Mouse (Mus musculus) small intestine, adult 2 months (tissue): ENCODE measurements at regions not wholly inside any gene's neighbourhood (a gene's known extent, or its start where the extent isn't known, plus 50 kb on each side); places are given as distances from the start of the nearest gene placed in this dataset.
"Not testable (repeated sequence)": the region's sequence is repeated elsewhere in the genome, so short reads cannot be mapped to it uniquely, and the experiment has no call there.

Experiments
- H3K27ac ChIP-seq: fragments of 200-500 bp; 2 replicates; pipeline ENCODE4 v1.5.1; 2012; ENCODE audit warnings: low read depth, low read length, control low read depth, inconsistent platforms; ENCODE audit not compliant: insufficient read depth
- H3K27me3 ChIP-seq: fragments of 200-500 bp; 2 replicates; pipeline ENCODE4 v1.6.1; 2012; ENCODE audit warnings: mild to moderate bottlenecking, moderate library complexity, low read length, inconsistent platforms; ENCODE audit not compliant: control insufficient read depth, insufficient read depth
- H3K36me3 ChIP-seq: fragments of 200-500 bp; 2 replicates; pipeline ENCODE4 v1.6.1; 2012; ENCODE audit warnings: mild to moderate bottlenecking, low read length, control low read depth, inconsistent platforms; ENCODE audit not compliant: control insufficient read depth, insufficient read depth
- H3K4me1 ChIP-seq: fragments of 200-500 bp; 2 replicates; pipeline ENCODE4 v1.6.1; 2012; ENCODE audit warnings: low read length, inconsistent platforms, mixed read lengths; ENCODE audit not compliant: control insufficient read depth, insufficient read depth, insufficient read length
- H3K4me3 ChIP-seq: fragments of 200-500 bp; 2 replicates; pipeline ENCODE4 v1.5.1; 2012; ENCODE audit warnings: low read depth, mild to moderate bottlenecking, control low read depth, inconsistent platforms, low read length, moderate library complexity
- CTCF ChIP-seq: fragments of 200-500 bp; IDR thresholded peaks from 2 replicates; pipeline ENCODE4 v1.5.1; 2012; ENCODE audit warnings: low read depth, mild to moderate bottlenecking, control low read depth, inconsistent platforms, low read length, moderate library complexity, mixed read lengths; ENCODE audit not compliant: insufficient replicate concordance, insufficient read length; ENCODE audit errors: extremely low read depth
- POLR2A ChIP-seq: fragments of 200-500 bp; IDR thresholded peaks from 2 replicates; pipeline ENCODE4 v1.6.1; 2012; ENCODE audit warnings: low read depth, mild to moderate bottlenecking, control low read depth, inconsistent platforms, low read length, moderate library complexity
- WGBS: fragments of 180-500 bp; shearing (Covaris S2); methylation state at CpG from one replicate; pipeline ENCODE4 v1.1.7; 2018; 5-methylcytosine and 5-hydroxymethylcytosine counted together

DNA sequence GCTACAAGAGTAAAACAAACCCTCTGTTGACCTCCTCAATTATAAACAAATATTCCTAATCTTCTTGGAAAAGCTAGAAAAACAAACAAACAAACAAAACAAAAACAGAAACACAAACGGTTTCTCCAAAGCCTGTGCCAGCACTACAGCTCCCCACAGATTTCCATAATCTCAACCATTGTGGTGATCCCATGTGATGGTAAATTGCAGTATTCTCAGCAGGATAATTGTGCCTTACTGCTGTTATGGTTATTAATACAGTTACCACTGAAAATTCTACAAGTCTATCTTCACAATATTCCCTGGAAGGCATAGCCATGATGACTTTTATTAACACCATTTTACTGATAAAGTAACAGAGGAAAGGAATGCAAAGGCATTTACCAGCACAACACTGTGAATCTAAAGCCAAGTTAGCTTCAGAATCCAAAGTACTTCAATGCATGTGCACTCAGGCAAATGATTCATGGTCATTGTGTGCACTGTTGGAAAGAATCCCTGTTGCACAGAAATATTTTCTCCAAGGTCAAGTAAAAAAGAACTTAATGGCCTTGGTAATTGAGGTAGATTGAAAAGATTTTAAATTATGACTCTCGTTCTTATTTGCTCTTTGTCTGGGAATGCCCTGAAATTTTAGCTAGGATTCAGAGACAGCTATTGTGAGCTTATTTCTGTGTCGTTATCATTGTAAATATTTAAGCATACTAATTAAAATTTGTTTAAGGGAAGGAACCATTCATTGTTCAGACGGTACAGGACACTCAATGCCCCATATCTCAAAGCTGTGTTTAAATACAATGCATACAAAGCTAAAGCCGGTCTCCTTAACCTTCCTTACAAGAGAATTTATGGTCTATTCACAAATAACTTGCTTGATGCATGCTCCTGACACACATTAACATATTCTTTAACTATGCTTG is 551.1 kb upstream of the Akr1e1 start:
- no peak for TF ChIP-seq CTCF
- TF ChIP-seq POLR2A = no peak
- no peak overlapping the region for H3K4me3 ChIP-seq
- WGBS = 31% methylated on average over 5 of the region's 5 CpGs
- no peaks in the 10 kb centered on the region for H3K36me3 ChIP-seq
- no peaks in the 10 kb centered on the region for H3K4me1 ChIP-seq
- H3K27me3 ChIP-seq = no peaks in the 10 kb centered on the region
- H3K27ac ChIP-seq = no peak overlapping the region

DNA sequence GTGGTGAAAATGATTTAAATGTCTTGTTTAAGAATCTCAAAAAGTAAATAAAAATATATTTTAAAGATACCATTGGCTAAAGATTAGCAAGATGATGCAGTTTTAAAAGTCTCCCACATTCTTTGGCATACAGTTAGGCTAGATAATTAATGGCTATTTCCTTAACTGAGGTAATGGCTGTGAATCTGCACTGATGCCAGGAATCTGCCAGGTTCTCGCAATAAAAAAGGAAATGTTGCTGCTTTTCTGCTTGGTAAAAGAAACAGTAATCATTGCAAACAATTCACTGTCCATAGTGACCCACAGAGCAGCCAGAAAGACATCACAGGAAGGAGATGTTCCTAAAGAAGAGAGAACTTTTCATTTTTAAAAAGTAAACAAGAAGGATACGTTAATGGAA is 557.7 kb upstream of the Akr1e1 start:
- no peaks in the 10 kb centered on the region for H3K27me3 ChIP-seq
- TF ChIP-seq POLR2A (no peak), CTCF (no peak)
- no peak overlapping the region for H3K27ac ChIP-seq
- H3K4me3 ChIP-seq = no peak overlapping the region
- WGBS = 69% methylated on average over 2 of the region's 2 CpGs
- H3K36me3 ChIP-seq = no peaks in the 10 kb centered on the region
- H3K4me1 ChIP-seq = no peaks in the 10 kb centered on the region

DNA sequence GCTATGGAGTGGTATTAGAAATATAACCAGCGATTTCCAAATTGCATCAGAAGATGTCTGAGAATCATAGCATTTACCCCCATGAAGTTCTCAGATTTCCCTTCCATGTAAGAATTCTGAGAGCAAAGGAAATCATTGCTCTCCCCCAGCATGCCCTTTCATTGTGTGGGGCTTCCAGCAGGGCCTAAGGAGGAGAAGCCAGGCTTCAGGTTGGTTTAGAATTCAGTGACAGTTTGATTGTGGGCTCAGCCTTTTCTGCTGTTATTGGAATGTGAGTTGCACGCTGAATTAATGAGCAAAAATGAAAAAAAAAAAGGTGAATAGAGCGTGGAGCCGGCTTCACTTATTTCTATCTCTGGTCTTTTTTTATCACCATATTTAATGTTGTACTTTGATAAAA is 570.0 kb upstream of the Akr1e1 start:
- Histone ChIP-seq H3K27me3 (no peaks in the 10 kb centered on the region), H3K36me3 (no peaks in the 10 kb centered on the region), H3K27ac (no peak overlapping the region), H3K4me3 (no peak overlapping the region), H3K4me1 (no peaks in the 10 kb centered on the region)
- TF ChIP-seq POLR2A (no peak), CTCF (no peak)
- 82% methylated on average over 4 of the region's 4 CpGs for WGBS

DNA sequence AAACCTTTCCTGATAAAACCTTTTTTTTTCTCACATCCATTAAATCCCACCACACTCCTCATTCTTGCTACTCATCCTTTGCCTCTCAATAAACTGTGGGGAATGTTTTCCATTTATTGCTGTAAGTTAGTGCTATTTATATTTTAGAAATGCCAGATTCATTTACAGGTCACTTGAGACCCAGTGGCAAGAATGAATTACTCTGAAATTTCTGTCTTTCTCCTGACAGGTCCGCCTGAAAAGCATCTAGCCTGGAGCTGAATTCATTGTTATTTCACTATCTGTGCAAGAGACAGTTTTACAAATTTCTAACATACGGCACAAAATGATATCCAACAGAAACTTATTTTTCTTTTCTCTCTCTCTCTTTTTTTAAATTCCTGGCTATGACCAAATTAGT is 570.6 kb upstream of the Akr1e1 start:
- H3K27me3 ChIP-seq = no peaks in the 10 kb centered on the region
- TF ChIP-seq CTCF (no peak), POLR2A (no peak)

DNA sequence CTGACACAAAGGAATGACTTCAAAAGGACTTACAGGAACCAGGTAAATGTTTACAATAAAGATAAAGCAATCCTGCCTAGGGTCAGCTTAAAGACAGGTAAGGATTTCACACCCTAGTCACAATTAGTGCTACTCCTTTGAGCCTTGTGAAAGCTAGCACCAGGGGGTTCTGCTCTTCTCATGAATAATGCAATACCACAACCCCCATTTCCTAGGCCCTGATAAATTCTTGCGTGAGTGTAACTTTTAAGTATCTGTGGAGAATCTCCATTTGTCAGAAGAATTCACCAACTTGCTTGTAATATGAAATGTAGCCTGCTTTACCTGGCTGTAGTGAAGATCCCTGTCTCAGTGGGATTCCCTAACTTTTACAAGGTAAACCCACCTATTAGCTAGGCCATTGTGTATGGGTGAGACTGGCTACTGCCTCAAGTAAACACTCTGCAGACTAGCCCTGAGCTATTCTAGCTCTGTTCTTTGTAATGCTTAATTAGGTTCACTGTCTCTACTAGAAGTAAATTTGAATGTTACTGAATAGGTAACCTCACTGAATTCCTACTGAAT is 576.3 kb upstream of the Akr1e1 start:
- not testable (repeated sequence) for H3K4me1 ChIP-seq, H3K27ac ChIP-seq, H3K36me3 ChIP-seq, H3K27me3 ChIP-seq, H3K4me3 ChIP-seq
- WGBS = 68% methylated on average over 1 of the region's 1 CpGs

More for the DNA sequence above, 570.6 kb upstream of the Akr1e1 start:
- Histone ChIP-seq H3K4me1 (no peaks in the 10 kb centered on the region), H3K27ac (no peak overlapping the region), H3K36me3 (no peaks in the 10 kb centered on the region), H3K4me3 (no peak overlapping the region)
- WGBS = 73% methylated on average over 2 of the region's 2 CpGs

DNA sequence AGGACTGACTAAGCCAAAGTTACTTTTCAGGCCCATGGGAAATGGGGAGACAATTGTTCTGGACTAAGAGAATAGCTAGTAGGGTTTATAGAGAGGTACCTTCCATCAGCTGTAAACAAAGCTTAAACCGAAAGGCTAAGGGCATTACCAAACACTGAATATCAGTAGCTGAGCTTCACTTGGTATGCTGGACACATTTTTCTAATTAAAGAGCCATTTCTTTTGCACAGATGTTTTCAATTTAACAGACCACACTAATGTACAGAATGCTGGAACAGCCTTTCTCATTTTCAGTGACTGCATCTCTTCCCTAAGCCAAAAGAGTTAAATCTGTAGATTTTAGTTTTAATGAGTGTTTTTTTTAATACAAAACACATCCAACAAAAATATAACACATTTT is 593.8 kb upstream of the Akr1e1 start:
- H3K4me3 ChIP-seq = no peak overlapping the region
- 95% methylated on average over 1 of the region's 1 CpGs for WGBS
- no peaks in the 10 kb centered on the region for H3K36me3 ChIP-seq
- H3K27ac ChIP-seq = no peak overlapping the region
- H3K27me3 ChIP-seq = no peaks in the 10 kb centered on the region
- no peaks in the 10 kb centered on the region for H3K4me1 ChIP-seq
- no peak for TF ChIP-seq POLR2A
- no peak for TF ChIP-seq CTCF

DNA sequence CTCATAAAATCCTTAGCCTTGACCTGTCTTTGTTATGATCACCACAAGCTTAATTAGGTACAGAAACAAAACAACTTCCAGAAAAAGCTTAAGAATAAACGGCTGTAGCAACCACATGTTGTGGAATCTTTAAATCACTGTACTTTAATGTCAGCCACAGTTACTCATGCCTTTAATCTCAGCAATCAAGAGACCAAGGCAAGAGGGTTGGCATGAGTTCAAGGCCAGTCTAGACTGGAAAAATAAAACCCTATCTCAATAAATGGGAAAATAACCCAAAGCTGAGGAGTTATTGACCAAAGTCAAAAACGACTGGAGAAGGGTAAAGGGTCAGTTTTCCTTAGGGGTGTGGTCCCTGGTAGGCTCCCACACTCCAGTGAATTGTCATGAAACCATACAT is 595.2 kb upstream of the Akr1e1 start:
- H3K27me3 ChIP-seq = no peaks in the 10 kb centered on the region
- H3K4me1 ChIP-seq = no peaks in the 10 kb centered on the region
- H3K36me3 ChIP-seq = no peaks in the 10 kb centered on the region
- 36% methylated on average over 2 of the region's 2 CpGs for whole genome bisulfite sequencing
- TF ChIP-seq POLR2A (no peak), CTCF (no peak)
- no peak overlapping the region for H3K27ac ChIP-seq
- H3K4me3 ChIP-seq = no peak overlapping the region
